Mouse (Mus musculus) midbrain, postnatal 0 days (tissue): ENCODE results near the gene Gpam. TPM values are rescaled to one million over a fixed set of nuclear protein-coding genes. Genes with fewer than 3 reads are reported as not detected.
A peak's percentile ranks its signal among the peaks of the same experiment; 100 is the strongest.

Experiments
- ATAC-seq: fragments of 200-750 bp; cut with Nextera tagmentation; 2 replicates; pipeline ENCODE4 v1.8.0; 2017; ENCODE audit warnings: moderate number of reproducible peaks, mild to moderate bottlenecking, moderate TSS enrichment, moderate library complexity; ENCODE audit not compliant: low FRiP score
- DNase-seq: peaks from one replicate; pipeline ENCODE4 v3.0.0-alpha.2; 2015; ENCODE audit warnings: low spot score
- H3K27ac ChIP-seq: fragments of 300-500 bp; sonication (generic); 2 replicates; pipeline ENCODE4 v1.5.1; 2014; ENCODE audit warnings: low read depth, mild to moderate bottlenecking, low read length, mixed read lengths
- H3K27me3 ChIP-seq: fragments of 300-500 bp; sonication (generic); 2 replicates; pipeline ENCODE4 v1.6.1; 2014; ENCODE audit warnings: low read length, control low read depth, mixed read lengths; ENCODE audit not compliant: insufficient read depth
- H3K36me3 ChIP-seq: fragments of 300-500 bp; sonication (generic); 2 replicates; pipeline ENCODE4 v1.6.1; 2014; ENCODE audit warnings: low read length, control low read depth, mixed read lengths; ENCODE audit not compliant: insufficient read depth
- H3K4me1 ChIP-seq: fragments of 300-500 bp; sonication (generic); 2 replicates; pipeline ENCODE4 v1.6.1; 2014; ENCODE audit warnings: mild to moderate bottlenecking, control low read depth, antibody characterized with exemption, low read length, mixed read lengths; ENCODE audit not compliant: insufficient read depth
- H3K4me2 ChIP-seq: fragments of 300-500 bp; sonication (generic); 2 replicates; pipeline ENCODE4 v1.6.1; 2014; ENCODE audit warnings: low read depth, mild to moderate bottlenecking, low read length, mixed read lengths; ENCODE audit not compliant: poor library complexity, severe bottlenecking
- H3K4me3 ChIP-seq: fragments of 300-500 bp; sonication (generic); 2 replicates; pipeline ENCODE4 v1.5.1; 2014; ENCODE audit warnings: low read depth, mild to moderate bottlenecking, low read length, moderate library complexity
- H3K9ac ChIP-seq: fragments of 300-500 bp; sonication (generic); replicated peaks from 2 replicates; pipeline ENCODE4 v1.6.1; 2014; ENCODE audit warnings: mild to moderate bottlenecking, low read length, moderate library complexity, mixed read lengths; ENCODE audit not compliant: poor library complexity, severe bottlenecking
- H3K9me3 ChIP-seq: fragments of 300-500 bp; sonication (generic); 2 replicates; pipeline ENCODE4 v1.6.1; 2016; ENCODE audit warnings: low read length, control low read depth
- CTCF ChIP-seq: IDR thresholded peaks from 2 replicates; pipeline ENCODE4 v1.5.1; 2016; ENCODE audit warnings: antibody characterized with exemption, mild to moderate bottlenecking
- WGBS: fragments of 180-500 bp; shearing (Covaris S2); extraction: QIAGEN DNeasy Blood & Tissue Kit; methylation state at CpG from one replicate; pipeline ENCODE4 v1.1.7; 2014; 5-methylcytosine and 5-hydroxymethylcytosine counted together
- polyA plus RNA-seq: library from polyadenylated mRNA; unstranded; fragments of >200 nt; fragmentation: Nextera tagmentation; extraction: Ambion mirVana; gene quantifications from 2 replicates; pipeline ENCODE4 v1.2.1, GENCODE M21; 2015
- total RNA-seq: library from RNA; depleted of rRNA; stranded (reverse); fragments of >200 nt; gene quantifications from 2 replicates; pipeline ENCODE4 v1.2.3, GENCODE M21; 2014

The Gpam gene
- total and polyA plus RNA-seq, 2 experiments from 2014 or later: 23.6 to 81.1 TPM

- Histone ChIP-seq H3K9me3 (no peaks in the 10 kb centered on the region), H3K9ac (peak overlapping the region; percentile 93), H3K4me1 (peaks cover 7% of the 10 kb centered on the region; the same call in 1 of the 2 replicates), H3K4me3 (peak overlapping the region; percentile 95), H3K27ac (peak overlapping the region; percentile 83), H3K36me3 (peaks cover 12% of the 10 kb centered on the region; the same call in 1 of the 2 replicates), H3K4me2 (peak overlapping the region; percentile 99), H3K27me3 (no peaks in the 10 kb centered on the region)
- DNase-seq: peak; percentile 81
- peak; percentile 40 for TF ChIP-seq CTCF
- ATAC-seq: peak; percentile 76
- WGBS: under 1% methylated on average over 28 of the region's 30 CpGs
Measured at GRCm38 (mm10) chr19:55098409-55099183, 28.4 kb downstream of the Gpam start.

DNA sequence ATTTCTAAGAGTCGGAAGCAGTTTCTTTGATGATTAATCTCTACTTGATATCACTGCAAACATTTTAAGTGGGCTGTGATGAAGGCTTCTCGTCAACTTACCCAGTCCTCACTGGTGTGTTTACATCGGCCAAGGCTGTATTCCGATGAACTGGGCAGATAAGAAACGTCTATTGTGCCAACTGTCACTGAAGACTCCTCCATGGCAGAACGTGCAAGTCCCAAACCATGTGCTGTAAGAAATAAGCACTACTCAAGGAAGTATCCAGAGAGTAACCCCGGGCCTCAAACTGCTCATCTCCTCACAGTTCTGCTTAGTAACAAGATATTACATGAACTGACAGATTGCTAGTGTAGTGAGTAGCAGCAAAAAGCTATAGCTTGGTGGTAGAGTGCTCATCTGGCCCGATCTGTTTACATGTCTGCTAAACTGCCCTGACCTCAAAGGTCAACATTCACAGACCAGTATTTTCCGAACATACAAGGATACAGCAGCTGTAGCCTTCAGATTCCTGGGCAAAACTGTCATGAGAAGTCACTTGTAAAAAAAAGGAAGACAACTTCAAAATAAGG, 29.6 kb downstream of the Gpam start:
- no peak for ATAC-seq
- Histone ChIP-seq H3K9me3 (no peaks in the 10 kb centered on the region), H3K27ac (no peak overlapping the region), H3K27me3 (no peaks in the 10 kb centered on the region), H3K4me1 (peaks cover 7% of the 10 kb centered on the region; the same call in 1 of the 2 replicates), H3K36me3 (peaks cover 12% of the 10 kb centered on the region; the same call in 1 of the 2 replicates), H3K4me3 (no peak overlapping the region), H3K4me2 (0 out of 2 replicates have a peak overlapping the region, but pooled peaks have one; percentile 99), H3K9ac (no peak overlapping the region)
- 75% methylated on average over 9 of the region's 9 CpGs for WGBS
- TF ChIP-seq CTCF: no peak
- DNase-seq: no peak

DNA sequence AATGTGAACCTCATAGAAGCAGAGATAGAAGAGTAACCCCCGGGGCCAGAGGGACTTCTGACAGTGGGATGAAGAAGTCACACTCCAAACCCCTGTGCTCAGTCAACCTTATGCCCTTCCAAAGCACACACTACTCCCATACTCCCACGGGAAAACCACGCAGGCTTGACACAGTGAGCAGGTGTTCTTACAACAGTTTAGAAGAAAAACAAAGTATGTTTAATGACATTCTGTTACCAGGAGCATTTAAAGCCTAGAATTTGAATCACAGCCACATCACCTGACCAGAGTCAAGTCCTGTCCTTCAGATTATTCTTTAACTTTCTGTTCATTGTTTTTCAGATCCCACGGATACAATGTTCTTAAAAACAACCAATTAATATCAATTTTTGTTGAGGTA, 30.4 kb downstream of the Gpam start:
- H3K9ac ChIP-seq: no peak overlapping the region
- peaks cover 7% of the 10 kb centered on the region; the same call in 1 of the 2 replicates for H3K4me1 ChIP-seq
- H3K4me3 ChIP-seq: no peak overlapping the region
- no peak for TF ChIP-seq CTCF
- DNase-seq (no peak), ATAC-seq (no peak)
- H3K36me3 ChIP-seq: peaks cover 18% of the 10 kb centered on the region; the same call in 1 of the 2 replicates
- no peaks in the 10 kb centered on the region for H3K27me3 ChIP-seq
- WGBS: 85% methylated on average over 4 of the region's 4 CpGs
- no peak overlapping the region for H3K4me2 ChIP-seq
- H3K27ac ChIP-seq: no peak overlapping the region
- no peaks in the 10 kb centered on the region for H3K9me3 ChIP-seq

- Histone ChIP-seq H3K9me3 (no peaks in the 10 kb centered on the region), H3K27ac (no peak overlapping the region), H3K4me1 (peaks cover 7% of the 10 kb centered on the region; the same call in 1 of the 2 replicates), H3K27me3 (no peaks in the 10 kb centered on the region), H3K4me2 (no peak overlapping the region), H3K36me3 (peaks cover 27% of the 10 kb centered on the region), H3K9ac (no peak overlapping the region), H3K4me3 (no peak overlapping the region)
- 68% methylated on average over 7 of the region's 7 CpGs for WGBS
- TF ChIP-seq CTCF: no peak
- DNase-seq (no peak), ATAC-seq (no peak)
Measured at GRCm38 (mm10) chr19:55095547-55095946, 31.5 kb downstream of the Gpam start.

- 89% methylated on average over 17 of the region's 17 CpGs for WGBS
- Histone ChIP-seq H3K9ac (no peak overlapping the region), H3K9me3 (no peaks in the 10 kb centered on the region), H3K4me3 (no peak overlapping the region), H3K4me1 (no peaks in the 10 kb centered on the region), H3K4me2 (no peak overlapping the region), H3K27ac (no peak overlapping the region), H3K27me3 (no peaks in the 10 kb centered on the region), H3K36me3 (peaks cover 55% of the 10 kb centered on the region)
- peak; percentile 35 for DNase-seq
- TF ChIP-seq CTCF: no peak
- no peak for ATAC-seq
Measured at GRCm38 (mm10) chr19:55091602-55092413, 35.2 kb downstream of the Gpam start.
